Mouse (Mus musculus): ENCODE data around the gene Cdhr4. TPM values are rescaled to one million over a fixed set of nuclear protein-coding genes. Genes with fewer than 3 reads are reported as not detected.

Gene Cdhr4
- polyA plus RNA-seq, 1 experiment from 2014 or later = 11.9 TPM

DNA sequence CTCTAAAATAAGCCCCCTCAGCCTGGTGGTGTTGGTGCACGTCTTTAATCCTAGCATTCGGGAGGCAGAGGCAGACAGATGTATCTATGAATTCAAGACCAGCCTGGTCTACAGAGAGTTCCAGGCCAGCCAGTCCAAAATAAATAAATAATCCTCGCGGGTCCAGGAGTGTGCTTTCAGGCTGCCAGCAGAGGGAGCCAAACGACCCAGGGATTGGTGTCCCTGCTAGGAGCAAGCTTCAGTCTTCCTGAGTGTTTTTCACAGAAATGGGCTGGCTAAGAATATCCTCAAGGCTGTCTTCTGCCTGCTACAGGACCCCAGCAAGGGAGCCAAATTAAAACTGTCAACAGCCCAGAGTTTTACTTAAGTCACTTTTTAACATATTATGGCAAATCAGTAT lies 28.6 kb upstream of the Cdhr4 start:
- no peak overlapping the region for H3K4me3 ChIP-seq
- 29% methylated on average over 5 of the region's 5 CpGs for WGBS
- no peaks in the 10 kb centered on the region for H3K27me3 ChIP-seq (ENCODE audit: low read depth, poor library complexity, severe bottlenecking)
- peak; percentile 96 for DNase-seq (ENCODE audit: low spot score)
- peaks cover 96% of the 10 kb centered on the region for H3K36me3 ChIP-seq
- 0 out of 2 replicates have a peak overlapping the region, but pooled peaks have one; percentile 21 for H3K27ac ChIP-seq
- H3K9me3 ChIP-seq (replicated peaks) = no peaks in the 10 kb centered on the region
- H3K4me1 ChIP-seq = peaks cover 11% of the 10 kb centered on the region

DNA sequence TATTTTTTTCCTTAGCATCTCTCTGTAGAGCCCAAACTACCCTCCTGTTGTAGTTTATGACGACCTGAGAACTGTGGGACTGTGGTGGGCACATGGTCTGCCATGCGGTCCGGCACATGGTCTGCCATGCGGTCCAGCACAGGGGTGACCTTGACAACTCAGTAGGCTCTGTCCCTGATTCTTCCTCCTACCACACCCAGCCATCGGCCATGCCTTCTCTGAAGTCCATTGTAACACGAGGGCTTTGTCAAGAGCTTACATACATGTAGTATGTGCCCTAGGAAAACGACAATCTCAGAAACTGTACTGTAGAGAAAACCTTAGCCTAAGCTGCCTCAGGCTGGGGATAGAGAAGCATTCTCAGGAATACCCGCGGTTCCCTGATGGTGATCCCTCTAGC lies 27.6 kb upstream of the Cdhr4 start:
- Histone ChIP-seq H3K27ac (no peak overlapping the region), H3K36me3 (peaks cover 96% of the 10 kb centered on the region)
- WGBS = 95% methylated on average over 9 of the region's 9 CpGs

DNA sequence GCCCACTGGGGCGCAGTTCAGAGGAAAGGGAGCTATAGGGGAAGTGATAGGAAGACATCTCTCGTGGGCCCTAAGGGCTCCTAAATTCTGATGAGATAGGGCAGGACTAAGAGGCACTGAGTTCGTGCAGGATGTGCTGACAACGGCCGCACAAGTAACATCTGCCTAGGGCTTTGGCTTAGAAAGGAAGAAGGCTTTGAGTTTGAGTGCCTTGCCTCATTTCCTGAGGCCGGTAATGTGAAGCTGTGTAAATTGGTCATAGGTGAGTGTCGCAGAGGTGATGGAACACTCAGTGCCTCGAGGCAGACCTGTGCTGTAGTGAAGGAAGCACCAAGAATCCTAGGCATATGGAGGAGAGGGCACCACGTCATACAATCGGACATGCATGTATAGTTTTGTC lies 25.6 kb upstream of the Cdhr4 start:
- Histone ChIP-seq H3K36me3 (peaks cover 96% of the 10 kb centered on the region), H3K4me1 (peaks cover 4% of the 10 kb centered on the region; the same call in 1 of the 2 replicates), H3K9me3 (replicated peaks) (no peaks in the 10 kb centered on the region), H3K27ac (0 out of 2 replicates have a peak overlapping the region, but pooled peaks have one; percentile 33), H3K4me3 (no peak overlapping the region), H3K27me3 (ENCODE audit: low read depth, poor library complexity, severe bottlenecking) (no peaks in the 10 kb centered on the region)
- DNase-seq (ENCODE audit: low spot score) = no peak
- WGBS = 89% methylated on average over 10 of the region's 10 CpGs

More for the DNA sequence above, 27.6 kb upstream of the Cdhr4 start:
- Histone ChIP-seq H3K4me1 (peaks cover 7% of the 10 kb centered on the region), H3K27me3 (ENCODE audit: low read depth, poor library complexity, severe bottlenecking) (no peaks in the 10 kb centered on the region), H3K4me3 (no peak overlapping the region), H3K9me3 (replicated peaks) (no peaks in the 10 kb centered on the region)
- DNase-seq (ENCODE audit: low spot score) = no peak

DNA sequence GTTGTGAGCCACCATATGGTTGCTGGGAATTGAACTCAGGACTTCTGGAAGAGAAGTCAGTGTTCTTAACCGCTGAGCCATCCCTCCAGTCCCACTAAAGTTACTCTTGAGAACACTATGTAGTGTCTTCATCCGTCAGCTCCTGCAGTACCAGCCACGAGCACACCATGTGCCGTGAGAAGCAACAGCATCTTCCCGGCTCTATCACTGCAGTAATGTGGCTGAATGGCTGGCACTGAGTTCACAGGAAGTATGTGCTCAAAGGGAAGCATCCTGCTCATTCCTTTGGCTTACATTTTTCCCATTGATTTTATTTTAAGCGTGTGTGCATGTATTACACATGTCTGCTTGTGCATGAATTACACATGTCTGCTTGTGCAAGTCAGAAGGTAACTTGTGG lies 24.9 kb upstream of the Cdhr4 start:
- WGBS = 93% methylated on average over 6 of the region's 6 CpGs
- peaks cover 7% of the 10 kb centered on the region; the same call in 1 of the 2 replicates for H3K4me1 ChIP-seq
- no peak overlapping the region for H3K27ac ChIP-seq
- H3K27me3 ChIP-seq (ENCODE audit: low read depth, poor library complexity, severe bottlenecking) = no peaks in the 10 kb centered on the region
- H3K4me3 ChIP-seq = no peak overlapping the region
- no peaks in the 10 kb centered on the region for H3K9me3 ChIP-seq (replicated peaks)
- peaks cover 96% of the 10 kb centered on the region for H3K36me3 ChIP-seq
- DNase-seq (ENCODE audit: low spot score) = no peak

DNA sequence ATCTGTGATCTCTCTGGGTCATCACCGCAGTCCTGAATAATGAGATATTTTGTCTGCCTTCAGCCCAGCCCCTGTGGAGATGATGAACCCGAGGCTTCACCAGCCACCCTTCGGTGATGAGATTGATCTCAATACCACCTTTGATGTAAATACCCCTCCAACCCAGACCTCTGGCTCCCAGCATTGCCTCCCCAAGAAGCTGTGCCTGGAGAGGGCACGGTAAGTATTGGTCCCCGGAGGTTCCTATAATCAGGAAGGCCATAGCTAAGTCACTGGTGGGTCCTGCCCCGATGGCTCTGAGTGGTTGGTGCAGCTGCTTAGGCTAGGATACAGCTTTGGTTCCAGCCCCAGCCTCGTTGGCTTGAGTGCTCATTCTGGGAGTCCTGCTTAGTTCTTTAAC lies 23.8 kb upstream of the Cdhr4 start:
- whole genome bisulfite sequencing = 94% methylated on average over 7 of the region's 7 CpGs
- H3K4me3 ChIP-seq = no peak overlapping the region
- no peak overlapping the region for H3K27ac ChIP-seq
- no peaks in the 10 kb centered on the region for H3K9me3 ChIP-seq (replicated peaks)
- H3K4me1 ChIP-seq = peaks cover 7% of the 10 kb centered on the region; the same call in 1 of the 2 replicates
- no peaks in the 10 kb centered on the region for H3K27me3 ChIP-seq (ENCODE audit: low read depth, poor library complexity, severe bottlenecking)
- peaks cover 96% of the 10 kb centered on the region for H3K36me3 ChIP-seq
- no peak for DNase-seq (ENCODE audit: low spot score)

DNA sequence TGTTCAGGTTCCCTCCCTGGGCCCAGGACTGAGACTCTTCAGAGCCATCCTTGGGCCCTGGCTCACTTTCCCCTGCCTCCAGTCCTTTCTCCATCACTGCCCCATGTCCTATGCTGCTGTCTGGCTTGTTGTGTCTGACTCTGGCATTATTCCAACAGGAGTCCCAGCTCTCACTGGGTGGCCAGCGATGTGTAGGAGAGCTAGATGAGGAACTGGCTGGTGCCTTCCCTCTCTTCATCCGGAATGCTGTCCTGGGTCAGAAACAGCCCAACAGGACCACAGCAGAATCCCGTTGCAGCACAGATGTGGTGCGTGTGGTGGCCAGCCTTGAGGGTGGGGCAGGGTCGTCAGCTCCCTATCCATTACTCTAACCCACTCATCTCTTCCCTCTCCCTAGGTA lies 22.0 kb upstream of the Cdhr4 start:
- H3K4me3 ChIP-seq = no peak overlapping the region
- H3K27ac ChIP-seq = peak overlapping the region; percentile 53; the same call in 1 of the 2 replicates
- DNase-seq (ENCODE audit: low spot score) = no peak
- H3K4me1 ChIP-seq = peaks cover 14% of the 10 kb centered on the region
- 94% methylated on average over 5 of the region's 5 CpGs for WGBS
- H3K9me3 ChIP-seq (replicated peaks) = no peaks in the 10 kb centered on the region
- no peaks in the 10 kb centered on the region for H3K27me3 ChIP-seq (ENCODE audit: low read depth, poor library complexity, severe bottlenecking)
- peaks cover 82% of the 10 kb centered on the region for H3K36me3 ChIP-seq

DNA sequence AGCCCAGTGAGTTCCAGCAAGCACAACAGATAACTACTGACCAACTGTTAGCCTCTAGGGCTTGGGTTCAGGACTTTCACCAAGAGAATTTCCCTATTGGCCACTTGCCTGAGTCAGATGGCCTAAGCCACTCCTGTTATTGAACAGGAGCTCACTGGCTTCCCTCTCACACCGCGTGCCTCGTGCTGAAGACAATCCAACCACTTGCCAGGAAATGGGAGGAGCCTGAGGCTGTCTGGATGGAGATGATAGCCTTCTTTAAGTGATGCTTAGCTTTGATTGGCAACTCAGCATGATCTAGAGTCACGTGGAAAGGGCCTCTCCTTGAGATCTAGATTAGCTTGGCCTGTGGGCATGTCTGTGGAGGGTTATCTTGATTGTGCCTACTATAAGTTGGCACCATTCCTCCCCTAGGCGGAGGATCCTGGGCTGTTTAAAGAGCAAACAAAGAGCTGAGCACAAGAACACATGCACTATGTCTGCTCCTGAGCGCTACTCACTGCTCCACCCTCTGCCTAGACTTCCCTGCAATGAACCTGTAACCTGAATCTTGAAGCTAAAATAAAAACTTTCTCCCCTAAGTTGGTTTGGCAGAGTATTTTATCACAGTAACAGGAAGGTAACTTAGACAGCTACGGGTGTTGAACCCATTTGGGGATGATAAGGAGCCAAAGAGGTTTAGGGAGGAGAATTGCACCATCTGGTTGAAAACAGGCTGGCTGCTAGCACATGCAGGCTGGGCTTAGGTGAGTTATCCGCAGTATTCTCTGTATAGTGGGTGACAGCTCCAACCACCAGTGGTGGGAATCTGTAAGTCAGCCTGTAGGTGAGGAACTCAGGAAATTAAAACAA lies 20.4 kb upstream of the Cdhr4 start:
- 77% methylated on average over 8 of the region's 8 CpGs for WGBS
- DNase-seq (ENCODE audit: low spot score) = no peak
- no peaks in the 10 kb centered on the region for H3K27me3 ChIP-seq (ENCODE audit: low read depth, poor library complexity, severe bottlenecking)
- H3K36me3 ChIP-seq = peaks cover 67% of the 10 kb centered on the region
- peak overlapping the region; percentile 53 for H3K27ac ChIP-seq
- H3K4me3 ChIP-seq = no peak overlapping the region
- peaks cover 25% of the 10 kb centered on the region for H3K4me1 ChIP-seq
- H3K9me3 ChIP-seq (replicated peaks) = no peaks in the 10 kb centered on the region

DNA sequence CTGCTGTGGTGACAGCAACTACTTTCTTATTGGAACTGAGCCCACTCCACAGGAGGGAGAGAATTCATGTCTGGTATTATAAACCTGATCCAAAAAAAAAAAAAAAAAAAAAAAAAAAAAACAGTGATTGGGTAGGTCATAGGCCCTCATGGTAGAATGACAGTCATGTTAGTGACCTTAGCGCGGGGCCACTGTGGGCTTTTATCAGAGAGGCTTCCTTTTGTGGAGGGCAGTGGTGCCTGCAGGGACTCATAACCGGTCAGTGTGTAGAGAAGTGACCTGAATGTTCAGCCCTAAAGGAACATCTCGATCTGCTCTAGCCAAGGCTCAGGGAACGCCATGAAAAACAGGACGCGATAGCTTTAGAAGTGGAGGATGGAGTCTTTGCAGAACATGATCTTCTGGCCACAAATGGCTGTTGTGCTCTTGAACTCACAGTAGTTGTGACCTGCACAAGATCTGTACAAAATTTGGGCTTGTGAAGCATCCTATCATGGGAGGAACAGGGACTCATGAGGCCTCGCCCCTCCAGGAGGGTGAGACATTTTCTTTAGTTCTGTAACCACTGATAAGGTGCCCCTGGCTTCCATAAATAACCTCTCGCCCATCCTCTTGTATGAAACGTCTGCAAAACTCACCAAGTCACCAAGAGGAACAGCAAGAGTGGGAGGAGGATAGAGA lies 17.7 kb upstream of the Cdhr4 start:
- H3K27me3 ChIP-seq (ENCODE audit: low read depth, poor library complexity, severe bottlenecking) = no peaks in the 10 kb centered on the region
- 83% methylated on average over 10 of the region's 10 CpGs for WGBS
- H3K4me1 ChIP-seq = peaks cover 42% of the 10 kb centered on the region
- H3K9me3 ChIP-seq (replicated peaks) = no peaks in the 10 kb centered on the region
- H3K27ac ChIP-seq = peak overlapping the region; percentile 51; the same call in 1 of the 2 replicates
- peaks cover 49% of the 10 kb centered on the region for H3K36me3 ChIP-seq
- no peak for DNase-seq (ENCODE audit: low spot score)
- H3K4me3 ChIP-seq = no peak overlapping the region

DNA sequence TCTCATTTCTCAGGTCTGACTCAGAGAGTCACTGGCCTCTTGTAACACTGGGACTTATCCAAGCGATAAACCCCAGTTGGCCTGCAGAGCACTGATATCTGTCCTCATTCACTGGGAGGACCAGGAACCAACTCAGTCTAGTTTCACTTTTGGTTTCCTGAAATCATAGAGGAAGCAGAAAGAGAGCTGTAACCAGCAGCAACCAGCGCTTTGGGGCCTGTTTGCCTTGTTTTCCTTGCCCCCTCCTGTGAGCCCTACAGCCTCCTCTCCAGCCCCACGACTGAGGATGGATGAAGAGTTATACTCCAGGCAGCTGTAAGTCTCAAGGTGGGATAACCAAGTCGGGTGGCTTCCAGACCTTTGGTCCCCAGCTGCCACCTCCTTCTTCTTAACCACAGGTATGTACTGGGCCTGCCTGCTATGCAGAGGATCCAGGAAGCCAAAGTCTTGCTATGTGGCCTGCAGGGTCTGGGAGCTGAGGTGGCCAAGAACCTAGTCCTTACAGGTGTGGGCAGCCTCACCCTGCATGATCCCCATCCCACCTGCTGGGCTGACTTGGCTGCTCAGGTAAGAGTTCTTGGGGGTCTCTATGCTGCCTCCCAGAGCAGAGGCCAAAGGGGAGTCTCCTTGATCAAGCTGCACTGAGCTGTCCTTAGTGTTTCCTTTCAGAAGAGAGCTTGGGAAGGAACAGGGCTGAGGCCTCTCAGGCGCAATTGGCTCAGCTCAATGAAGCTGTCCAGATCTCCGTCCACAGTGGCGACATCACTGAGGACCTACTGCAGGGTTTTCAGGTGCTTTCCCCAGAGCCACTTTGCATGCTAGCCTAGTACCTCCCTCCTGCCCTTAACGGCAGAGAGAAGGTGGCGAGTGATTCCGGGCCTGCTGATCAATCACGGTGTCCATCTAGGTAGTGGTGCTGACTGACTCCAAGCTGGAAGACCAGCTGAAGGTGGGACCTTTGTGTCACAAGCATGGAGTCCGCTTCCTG lies 16.6 kb upstream of the Cdhr4 start, which contains the start of gene Uba7:
Uba7 (plus strand) TSS at position 107 of the 988 bp plus-strand sequence.
- no peaks in the 10 kb centered on the region for H3K9me3 ChIP-seq (replicated peaks)
- H3K27me3 ChIP-seq (ENCODE audit: low read depth, poor library complexity, severe bottlenecking) = no peaks in the 10 kb centered on the region
- no peak for DNase-seq (ENCODE audit: low spot score)
- peaks cover 52% of the 10 kb centered on the region for H3K4me1 ChIP-seq
- peak within 1 kb of the TSS; percentile 30 for H3K4me3 ChIP-seq
- peak within 1 kb of the TSS; percentile 81 for H3K27ac ChIP-seq
- WGBS = 76% methylated on average over 12 of the region's 12 CpGs
- H3K36me3 ChIP-seq = peaks cover 46% of the 10 kb centered on the region

DNA sequence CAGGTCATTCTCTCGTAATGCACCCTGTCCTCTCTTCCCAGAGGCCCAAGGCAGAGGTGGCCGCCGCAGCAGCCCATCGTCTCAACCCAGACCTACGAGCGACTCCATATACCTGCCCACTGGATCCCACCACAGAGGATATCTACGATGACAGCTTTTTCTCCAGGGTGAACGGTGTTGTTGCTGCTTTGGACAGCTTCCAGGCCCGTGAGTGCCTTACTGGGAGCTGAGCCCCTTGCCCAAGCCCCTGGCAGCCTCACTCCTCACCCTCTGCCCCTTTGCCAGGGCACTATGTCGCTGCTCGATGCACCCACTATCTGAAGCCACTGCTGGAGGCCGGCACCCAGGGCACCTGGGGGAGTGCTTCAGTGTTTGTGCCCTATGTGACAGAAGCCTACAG lies 13.5 kb upstream of the Cdhr4 start:
- no peak overlapping the region for H3K4me3 ChIP-seq
- peaks cover 27% of the 10 kb centered on the region for H3K36me3 ChIP-seq
- WGBS = 94% methylated on average over 12 of the region's 12 CpGs
- peak overlapping the region; percentile 98 for H3K27ac ChIP-seq
- H3K9me3 ChIP-seq (replicated peaks) = no peaks in the 10 kb centered on the region
- no peak for DNase-seq (ENCODE audit: low spot score)
- peaks cover 77% of the 10 kb centered on the region for H3K4me1 ChIP-seq
- no peaks in the 10 kb centered on the region for H3K27me3 ChIP-seq (ENCODE audit: low read depth, poor library complexity, severe bottlenecking)

DNA sequence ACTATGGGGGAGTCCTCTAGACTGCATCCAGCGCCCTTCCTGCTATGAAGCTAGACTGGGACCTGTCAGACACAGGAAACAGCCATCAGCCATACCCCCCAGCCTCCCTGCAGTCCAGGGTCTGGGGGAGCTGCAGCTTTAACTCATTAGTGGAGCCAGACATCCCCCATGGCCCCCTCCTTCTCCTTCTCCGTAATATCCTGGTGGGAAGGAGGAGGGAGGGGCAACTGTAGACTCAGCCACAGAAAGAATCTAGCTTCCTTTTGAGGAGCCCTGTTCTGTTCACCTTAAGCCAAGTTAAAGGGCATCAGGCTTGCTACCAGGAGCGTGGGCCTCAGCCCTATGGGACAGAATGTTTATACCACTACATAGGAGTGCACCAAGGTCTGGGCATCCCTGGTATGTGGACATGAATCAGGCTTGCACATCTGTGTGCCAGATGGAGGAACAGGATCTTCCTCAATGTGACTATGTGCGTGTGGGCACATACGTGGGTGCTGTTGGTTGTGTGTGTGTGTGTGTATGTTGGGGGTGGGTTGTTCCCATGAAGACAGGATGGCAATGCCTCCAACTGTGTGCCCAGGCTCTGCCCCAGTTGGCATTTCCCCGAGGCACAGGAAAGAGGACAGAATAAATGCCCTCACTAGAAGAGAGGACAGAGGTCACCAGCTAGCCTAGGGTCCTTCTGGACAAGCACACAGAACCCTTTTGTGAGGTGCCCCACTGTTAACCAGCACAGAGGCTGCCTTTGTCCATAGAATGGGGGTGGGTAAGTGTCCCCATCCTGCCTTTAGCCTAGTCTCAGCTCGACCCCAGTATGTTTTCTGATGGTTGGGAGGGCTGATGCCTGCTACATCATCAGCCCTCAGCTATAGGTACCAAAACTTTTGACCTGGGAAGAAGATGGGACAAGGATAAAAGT lies 10.4 kb upstream of the Cdhr4 start:
- peak; percentile 89 for DNase-seq (ENCODE audit: low spot score)
- Histone ChIP-seq H3K4me1 (peaks cover 82% of the 10 kb centered on the region), H3K9me3 (replicated peaks) (no peaks in the 10 kb centered on the region), H3K27me3 (ENCODE audit: low read depth, poor library complexity, severe bottlenecking) (no peaks in the 10 kb centered on the region), H3K27ac (peak overlapping the region; percentile 98), H3K4me3 (peak overlapping the region; percentile 83), H3K36me3 (peaks cover 40% of the 10 kb centered on the region)
- WGBS = 9% methylated on average over 7 of the region's 7 CpGs

All from limb, embryonic 10.5 days (tissue).